Mouse (Mus musculus): ENCODE data around the gene Ms4a12.
"Not testable (repeated sequence)": the region's sequence is repeated elsewhere in the genome, so short reads cannot be mapped to it uniquely, and the experiment has no call there.

Gene Ms4a12

DNA sequence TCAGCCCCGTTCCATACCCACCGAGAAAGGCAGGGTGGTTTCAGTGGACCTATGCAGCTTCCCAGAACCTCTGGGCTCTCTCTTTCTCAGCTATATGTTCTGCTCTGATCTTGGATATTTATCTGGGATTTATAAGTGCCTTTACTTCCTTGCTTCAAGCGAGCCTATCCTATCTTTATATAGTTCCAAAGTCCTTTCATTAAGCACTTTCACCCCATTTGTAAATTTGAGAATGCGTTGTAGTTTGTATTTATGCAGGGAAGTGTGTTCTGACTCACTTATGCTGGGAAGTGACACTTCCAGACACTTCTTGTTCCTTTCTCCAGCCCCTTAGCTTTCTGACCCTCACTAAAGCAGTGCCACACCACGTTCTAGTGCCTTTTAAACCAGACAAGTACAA lies at the start of gene Ms4a12:
Gene Ms4a12, minus strand, starts transcription at position 101 of the 400 bp plus-strand sequence.
- DNase-seq (ENCODE audit: low spot score in 2 of 2), result no peak

DNA sequence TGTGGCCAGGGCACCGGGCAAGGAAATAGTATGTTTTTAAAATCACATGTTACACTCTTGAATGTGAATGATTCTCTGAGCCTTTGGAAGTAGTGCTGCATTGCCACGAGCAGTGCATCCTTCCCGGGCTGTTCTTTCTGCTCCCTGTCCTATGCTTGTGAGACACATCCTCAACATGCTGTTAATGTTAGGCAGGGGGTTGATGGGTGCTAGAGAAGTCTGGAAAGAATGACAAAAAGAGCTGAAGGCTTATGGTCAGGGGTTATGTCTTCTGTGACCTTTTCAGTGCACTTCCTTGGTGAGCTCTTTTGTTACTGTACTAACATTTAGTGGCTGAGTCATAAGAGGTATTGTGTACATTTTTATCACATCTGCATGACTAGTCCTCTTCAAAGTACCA lies 48.0 kb upstream of the Ms4a12 start:
- no peak for DNase-seq (ENCODE audit: low spot score in 2 of 2)

DNA sequence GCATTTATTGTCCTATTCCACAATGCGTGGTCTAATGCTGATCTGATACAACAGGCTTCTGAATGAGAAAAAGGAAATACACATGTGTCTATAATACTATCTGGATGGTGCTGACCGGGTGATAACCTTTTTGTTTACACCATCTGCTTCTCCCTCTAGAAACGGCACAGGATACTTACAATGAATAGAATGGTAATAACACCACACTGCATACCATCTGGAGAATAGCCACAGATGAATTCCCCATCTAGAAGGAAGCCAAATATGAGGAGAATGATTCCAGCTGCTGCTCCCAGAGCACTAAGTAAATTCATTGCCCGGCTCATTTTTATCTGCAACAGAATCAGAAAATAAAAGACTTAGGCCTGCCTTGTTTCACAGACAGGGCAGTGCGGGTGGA lies 44.2 kb upstream of the Ms4a12 start:
- DNase-seq (ENCODE audit: low spot score in 2 of 2), result no peak

DNA sequence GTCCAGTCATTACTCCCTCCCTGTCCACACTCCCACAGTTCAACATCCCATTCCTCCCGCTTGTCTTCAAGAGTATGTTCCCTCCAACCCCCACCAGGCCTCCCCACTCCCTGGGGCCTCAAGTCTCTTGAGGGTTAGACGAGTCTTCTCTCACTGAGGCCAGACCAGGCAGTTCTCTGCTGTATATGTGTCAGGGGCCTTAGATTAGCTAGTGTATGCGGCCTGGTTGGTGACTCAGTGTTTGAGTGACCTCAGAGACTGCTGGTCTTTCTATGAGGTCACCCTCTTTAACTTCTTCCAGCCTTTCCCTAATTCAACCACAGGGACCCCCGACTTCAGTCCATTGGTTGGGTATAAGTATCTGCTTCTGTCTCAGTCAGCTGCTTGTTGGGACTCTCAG lies 34.7 kb upstream of the Ms4a12 start:
- no peak for DNase-seq (ENCODE audit: low spot score in 2 of 2)

DNA sequence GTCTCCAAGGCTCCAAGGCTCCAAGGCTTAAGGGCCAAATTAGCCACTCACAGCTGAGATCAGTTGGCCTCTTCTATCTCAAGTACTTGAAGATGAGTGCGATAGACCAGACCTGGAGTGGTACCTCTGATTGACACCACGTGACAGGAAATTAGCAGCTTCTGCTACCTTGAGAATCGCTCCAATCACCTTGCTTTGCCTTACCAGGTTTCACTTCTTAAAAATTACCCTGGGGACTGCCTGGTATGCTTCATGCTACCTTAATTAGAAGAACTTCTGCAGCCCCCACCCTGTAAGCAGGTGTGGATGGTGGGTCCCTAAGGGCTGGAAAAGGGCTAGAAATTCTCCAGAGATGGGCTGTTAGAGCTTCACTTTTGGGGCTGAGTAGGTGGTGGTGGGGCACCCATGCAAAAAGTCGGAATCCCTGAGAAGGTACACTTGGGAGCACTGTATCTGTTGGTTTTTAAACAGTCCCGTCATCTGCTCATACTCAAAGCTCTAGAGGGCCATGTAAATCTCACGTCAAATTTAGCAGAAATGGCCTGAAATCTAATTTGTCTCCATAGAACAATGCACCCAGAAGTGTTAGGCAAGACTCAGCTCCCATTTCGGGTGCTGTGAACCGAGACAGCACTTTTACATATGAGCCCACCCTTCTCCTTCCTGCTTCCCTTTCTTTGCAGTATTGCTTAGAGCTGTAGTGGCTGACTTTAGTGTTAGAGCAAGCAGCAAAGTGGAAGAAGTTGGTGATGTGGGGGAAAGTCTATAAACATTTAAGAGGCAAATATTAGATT lies 34.0 kb upstream of the Ms4a12 start, which contains the start of gene Ms4a1:
Gene Ms4a1, minus strand, starts transcription at position 190 of the 794 bp plus-strand sequence.
- DNase-seq (ENCODE audit: low spot score in 2 of 2), result no peak

DNA sequence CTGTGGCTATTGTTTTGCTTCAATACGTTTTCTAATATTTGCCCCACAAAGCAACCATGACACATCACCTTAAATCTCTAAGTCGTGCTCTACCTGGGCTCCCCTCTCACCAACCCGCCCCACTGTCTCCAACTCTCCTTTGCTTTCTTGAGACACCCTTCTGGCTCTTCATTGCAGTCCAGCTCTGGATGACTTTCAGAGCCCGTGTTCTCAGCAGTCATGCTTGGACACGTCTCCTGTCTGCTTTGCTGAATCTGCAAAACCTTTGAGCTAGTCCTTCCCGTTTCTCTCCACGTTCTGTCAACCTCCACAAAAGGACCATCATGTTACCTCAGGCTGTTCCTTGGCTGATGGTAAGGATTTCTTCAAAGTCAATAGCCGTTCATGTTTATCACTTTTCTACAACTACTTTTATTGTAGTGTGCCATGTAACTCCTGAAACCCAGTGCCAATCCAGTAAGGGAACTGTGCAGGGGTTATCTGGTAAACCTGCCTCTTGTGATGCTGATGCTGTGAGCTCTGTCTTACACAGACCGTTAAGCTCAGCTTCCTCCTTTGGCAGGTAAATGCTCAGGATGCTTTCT lies 32.4 kb upstream of the Ms4a12 start:
- no peak for DNase-seq (ENCODE audit: low spot score in 2 of 2)

DNA sequence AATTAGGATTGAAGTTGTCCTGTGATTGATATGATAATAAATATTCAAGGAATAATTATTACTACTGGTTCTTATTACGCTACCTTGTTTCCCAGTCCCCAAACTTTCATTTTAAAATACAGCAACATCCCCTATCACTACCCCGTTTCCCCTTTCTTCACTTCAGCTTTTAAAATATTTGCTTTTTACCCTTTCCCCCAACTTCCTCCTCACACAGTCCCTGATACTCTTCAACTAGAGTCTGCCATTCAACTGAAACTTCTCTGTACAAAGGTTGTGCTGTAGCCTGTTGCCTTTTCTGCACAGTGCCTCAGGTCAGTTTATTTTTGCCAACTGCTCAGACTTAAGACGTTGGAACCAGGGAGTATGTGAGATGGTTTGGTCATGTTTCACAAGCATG lies 31.3 kb upstream of the Ms4a12 start:
- no peak for DNase-seq (ENCODE audit: low spot score in 2 of 2)

- not testable (repeated sequence) for DNase-seq (ENCODE audit: low spot score in 2 of 2)
These were observed 30.7 kb upstream of the Ms4a12 start for GRCm38 (mm10) chr19:11262932-11263331.

DNA sequence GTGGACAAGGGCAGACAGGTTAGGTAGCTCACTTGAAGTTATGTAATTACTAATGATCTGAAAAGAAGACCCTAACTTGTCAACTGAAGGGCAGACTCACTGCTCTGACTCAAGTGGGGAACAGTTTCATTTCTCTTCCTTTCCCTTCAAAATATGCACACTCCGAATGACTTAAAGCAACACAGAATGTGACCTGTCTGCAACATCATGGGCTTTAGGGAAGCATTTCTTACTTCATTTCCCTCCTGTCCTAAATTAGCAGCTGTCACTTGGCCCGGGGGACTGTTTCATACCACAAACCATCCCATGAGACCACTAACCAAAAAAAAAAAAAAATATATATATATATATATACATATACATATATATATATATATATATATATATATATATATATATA lies 29.3 kb upstream of the Ms4a12 start:
- DNase-seq (ENCODE audit: low spot score in 2 of 2), result no peak

DNA sequence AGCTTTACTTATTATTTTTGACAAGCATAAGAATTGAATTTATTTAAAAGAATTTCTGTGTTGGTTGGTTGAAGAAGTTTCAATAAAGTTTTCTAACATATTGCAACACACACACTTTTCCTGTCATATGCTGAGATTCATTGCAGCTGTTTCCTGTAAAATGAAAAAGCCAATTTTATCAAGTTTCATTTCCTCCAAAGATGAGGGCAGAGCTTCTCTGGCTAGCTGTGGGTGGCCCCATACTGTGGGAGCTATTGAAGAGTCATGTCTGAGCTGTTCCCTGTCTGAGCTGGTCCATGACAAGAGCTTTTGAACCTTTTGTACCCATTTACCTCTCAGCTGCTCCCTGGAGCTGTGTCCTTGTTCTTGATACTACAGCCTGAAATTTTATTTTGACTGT lies 12.0 kb upstream of the Ms4a12 start:
- no peak for DNase-seq (ENCODE audit: low spot score in 2 of 2)

DNA sequence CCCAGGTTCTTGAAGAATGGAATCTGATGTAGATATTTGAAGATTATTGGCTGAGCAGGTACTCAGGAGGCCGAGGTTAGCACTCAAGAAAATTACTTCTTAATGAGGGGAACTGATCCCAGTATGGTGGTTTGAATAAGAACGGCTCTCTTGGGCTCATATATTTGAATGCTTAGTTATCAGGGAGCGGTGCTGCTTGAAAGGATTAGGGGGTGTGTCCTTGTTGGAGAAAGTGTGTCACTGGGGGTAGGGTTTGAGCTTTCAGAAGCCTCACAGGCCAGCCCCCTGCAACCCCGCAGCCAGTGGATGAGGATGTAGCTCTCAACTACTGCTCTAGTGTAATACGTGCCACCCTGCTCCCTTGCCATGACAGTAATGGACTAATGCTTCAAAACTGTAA lies 10.3 kb upstream of the Ms4a12 start:
- DNase-seq (ENCODE audit: low spot score in 2 of 2), result no peak

GRCm38 (mm10) chr19:11235820-11236219 lies 3.6 kb upstream of the Ms4a12 start:
- DNase-seq (ENCODE audit: low spot score in 2 of 2), result no peak

- no peak for DNase-seq (ENCODE audit: low spot score in 2 of 2)
These were observed 2.9 kb upstream of the Ms4a12 start for GRCm38 (mm10) chr19:11234921-11235735.

DNA sequence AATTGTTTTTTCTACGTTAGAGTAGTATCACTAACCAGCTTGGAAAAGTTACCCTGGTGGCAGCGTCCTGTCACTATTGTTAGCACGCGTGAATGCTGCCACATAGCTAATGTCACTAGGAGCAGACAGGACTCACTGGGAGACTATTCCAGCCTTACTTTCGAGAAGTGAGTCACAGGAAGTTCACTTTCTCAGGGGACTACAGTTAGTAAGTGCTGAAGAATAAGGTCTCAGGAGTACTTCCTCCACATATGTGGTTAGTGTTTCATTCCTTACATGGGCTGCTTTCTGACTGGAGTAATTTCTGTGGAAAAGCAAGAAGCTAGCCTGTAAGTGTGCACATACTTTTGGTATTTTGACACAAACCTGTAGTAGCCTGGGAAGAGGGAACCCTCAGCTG lies 2.0 kb upstream of the Ms4a12 start:
- no peak for DNase-seq (ENCODE audit: low spot score in 2 of 2)

- no peak for DNase-seq (ENCODE audit: low spot score in 2 of 2)
These were observed 35.7 kb downstream of the Ms4a12 start, which contains the start of gene Ms4a13 for GRCm38 (mm10) chr19:11196546-11196945. Gene Ms4a13, minus strand, starts transcription at chr19:11196737.

GRCm38 (mm10) chr19:11192552-11192951 lies 39.7 kb downstream of the Ms4a12 start:
- no peak for DNase-seq (ENCODE audit: low spot score in 2 of 2)

DNA sequence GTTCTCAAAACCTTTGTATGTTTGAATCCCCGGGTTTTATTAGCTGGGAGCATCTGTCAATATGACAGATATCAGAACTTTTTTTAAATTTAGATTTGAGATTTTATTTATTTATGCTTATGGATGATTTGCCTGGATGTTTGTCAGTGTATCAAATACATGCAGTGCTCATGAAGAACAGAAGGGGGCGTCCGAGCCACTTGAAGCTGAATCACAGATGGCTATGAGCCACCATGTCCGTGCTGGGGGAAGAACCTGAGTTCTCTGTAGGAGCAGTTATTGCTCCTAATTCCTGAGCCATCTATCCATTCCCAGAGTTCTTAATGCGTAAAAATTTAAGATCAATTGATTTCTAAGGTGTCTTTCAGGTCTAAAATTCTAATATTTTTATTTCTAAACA lies 48.1 kb downstream of the Ms4a12 start:
- DNase-seq (ENCODE audit: low spot score in 2 of 2), result no peak

DNA sequence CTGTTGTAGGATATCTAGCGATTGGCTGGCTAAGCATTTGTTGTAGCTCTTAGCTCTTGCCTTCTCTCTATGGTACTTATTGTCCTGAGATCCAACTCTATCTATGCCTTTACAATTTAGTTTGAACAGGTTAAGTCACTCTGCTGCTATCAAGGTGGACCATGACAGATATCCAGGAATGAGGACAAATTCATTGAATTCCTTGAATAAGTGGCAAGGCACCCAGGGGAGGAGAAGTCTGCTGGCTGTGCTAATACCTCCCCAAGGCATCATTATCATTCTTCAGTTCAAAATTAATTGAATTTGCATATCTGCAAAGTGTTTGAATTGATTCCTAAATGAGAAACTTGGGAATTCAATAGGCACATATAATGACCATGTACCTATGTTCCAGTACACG lies 54.8 kb downstream of the Ms4a12 start:
- DNase-seq (ENCODE audit: low spot score in 2 of 2), result no peak

DNA sequence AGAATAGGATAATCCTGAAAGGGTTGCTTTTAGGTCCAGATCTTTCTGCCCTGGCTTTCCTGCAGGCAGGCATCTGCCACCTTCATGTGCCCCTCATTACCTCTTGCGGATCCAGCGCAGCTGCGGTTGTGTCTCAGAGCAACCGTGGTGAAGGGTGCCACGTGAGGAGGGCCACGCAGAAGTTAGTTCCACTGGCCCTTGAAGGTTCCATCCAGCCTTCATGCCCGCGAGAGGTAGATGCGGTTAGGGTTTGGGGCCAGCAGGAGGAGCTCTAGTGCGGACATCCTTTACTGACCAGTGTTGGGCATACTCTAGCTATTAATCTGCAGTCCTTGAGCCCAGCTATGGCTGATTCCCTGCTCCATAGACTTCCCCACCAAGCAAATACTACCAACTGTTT lies 67.1 kb downstream of the Ms4a12 start, which contains the start of gene 1700025F22Rik:
Gene 1700025F22Rik, minus strand, starts transcription at position 149 of the 400 bp plus-strand sequence.
- DNase-seq (ENCODE audit: low spot score in 2 of 2), result no peak

Measured in cerebellum, postnatal 4 days (tissue).